Mouse (Mus musculus) myocyte (in vitro differentiated cells): ENCODE data around the gene Pfkp.

Source experiments
- CEBPB ChIP-seq: IDR thresholded peaks from 2 replicates; pipeline ENCODE4 v1.6.1; 2011; ENCODE audit warnings: mild to moderate bottlenecking, moderate library complexity; ENCODE audit not compliant: poor library complexity, insufficient read depth, severe bottlenecking
- E2F4 ChIP-seq: IDR thresholded peaks from one replicate; pipeline ENCODE4 v1.6.1; 2011; ENCODE audit warnings: mild to moderate bottlenecking, control low read depth, moderate library complexity; ENCODE audit not compliant: insufficient read depth
- MAX ChIP-seq: IDR thresholded peaks from one replicate; pipeline ENCODE4 v1.6.1; 2011; ENCODE audit warnings: low read depth, mild to moderate bottlenecking, control low read depth
- MYOD1 ChIP-seq, 3 experiments: IDR thresholded peaks; one replicate each; pipeline ENCODE4 v1.6.1; 2011; ENCODE audit warnings: control low read depth in 2 of 3, low read depth in 2 of 3, mild to moderate bottlenecking in 2 of 3, moderate library complexity in 1 of 3; ENCODE audit not compliant: insufficient read length in 2 of 3, control insufficient read depth in 1 of 3
- MYOG ChIP-seq, 3 experiments: IDR thresholded peaks; one replicate each; pipeline ENCODE4 v1.6.1; 2011; ENCODE audit warnings: control low read depth in 2 of 3, low read depth in 2 of 3, mild to moderate bottlenecking in 2 of 3; ENCODE audit not compliant: insufficient read length in 2 of 3, control insufficient read depth in 1 of 3, insufficient read depth in 1 of 3
- POLR2A ChIP-seq: IDR thresholded peaks from one replicate; pipeline ENCODE4 v1.6.1; 2011; ENCODE audit warnings: low read depth, mild to moderate bottlenecking, control low read depth, moderate library complexity; ENCODE audit not compliant: insufficient read length
- POLR2AphosphoS2 ChIP-seq: IDR thresholded peaks from one replicate; pipeline ENCODE4 v1.6.1; 2011; ENCODE audit warnings: low read depth, control low read depth; ENCODE audit not compliant: insufficient read length
- REST ChIP-seq: IDR thresholded peaks from one replicate; pipeline ENCODE4 v1.6.1; 2011; ENCODE audit warnings: mild to moderate bottlenecking, control low read depth, moderate library complexity; ENCODE audit not compliant: insufficient read depth, insufficient read length
- SRF ChIP-seq: IDR thresholded peaks from one replicate; pipeline ENCODE4 v1.6.1; 2011; ENCODE audit warnings: low read depth; ENCODE audit not compliant: control insufficient read depth, insufficient read length
- TCF12 ChIP-seq: IDR thresholded peaks from one replicate; pipeline ENCODE4 v1.6.1; 2011; ENCODE audit warnings: mild to moderate bottlenecking, control low read depth; ENCODE audit not compliant: poor library complexity, insufficient read depth, severe bottlenecking
- USF1 ChIP-seq: IDR thresholded peaks from one replicate; pipeline ENCODE4 v1.6.1; 2011; ENCODE audit warnings: low read depth, mild to moderate bottlenecking, control low read depth, moderate library complexity

GRCm38 (mm10) chr13:6642453-6642852 is 6.1 kb downstream of the Pfkp start:
- TF ChIP-seq CEBPB (no peak), POLR2AphosphoS2 (no peak), POLR2A (no peak), MYOG (IDR thresholded peaks at IDR 0.05; ENCODE audit: control insufficient read depth in 1 of 3, insufficient read depth in 1 of 3, insufficient read length in 2 of 3, low read depth in 2 of 3) (no peak), USF1 (no peak), MYOD1 (IDR thresholded peaks at IDR 0.05; ENCODE audit: control insufficient read depth in 1 of 3, insufficient read length in 2 of 3, low read depth in 2 of 3) (no peak), TCF12 (no peak), E2F4 (no peak), SRF (no peak), MAX (no peak), REST (no peak)
